Mouse (Mus musculus): Measurements from ENCODE around the gene Hpse2.

Gene Hpse2

GRCm38 (mm10) chr19:42973740-42974139 is 414.4 kb downstream of the Hpse2 start:
- DNase-seq (ENCODE audit: low spot score in 2 of 2): no peak

- DNase-seq (ENCODE audit: low spot score in 2 of 2): no peak
These were observed 423.0 kb downstream of the Hpse2 start for GRCm38 (mm10) chr19:42965171-42965570.

GRCm38 (mm10) chr19:42948114-42948636 is 440.0 kb downstream of the Hpse2 start:
- DNase-seq (ENCODE audit: low spot score in 2 of 2): no peak

GRCm38 (mm10) chr19:42937544-42937943 is 450.6 kb downstream of the Hpse2 start:
- no peak for DNase-seq (ENCODE audit: low spot score in 2 of 2)

- no peak for DNase-seq (ENCODE audit: low spot score in 2 of 2)
These were observed 451.4 kb downstream of the Hpse2 start for GRCm38 (mm10) chr19:42936661-42937193.

- no peak for DNase-seq (ENCODE audit: low spot score in 2 of 2)
These were observed 458.5 kb downstream of the Hpse2 start for GRCm38 (mm10) chr19:42929702-42930101.

GRCm38 (mm10) chr19:42928271-42928670 is 459.9 kb downstream of the Hpse2 start:
- no peak for DNase-seq (ENCODE audit: low spot score in 2 of 2)

- DNase-seq (ENCODE audit: low spot score in 2 of 2): no peak
These were observed 465.5 kb downstream of the Hpse2 start for GRCm38 (mm10) chr19:42922610-42923009.

- no peak for DNase-seq (ENCODE audit: low spot score in 2 of 2)
These were observed 474.5 kb downstream of the Hpse2 start for GRCm38 (mm10) chr19:42913703-42914102.

GRCm38 (mm10) chr19:42909719-42910118 is 478.4 kb downstream of the Hpse2 start:
- no peak for DNase-seq (ENCODE audit: low spot score in 2 of 2)

GRCm38 (mm10) chr19:42908553-42908952 is 479.6 kb downstream of the Hpse2 start:
- DNase-seq (ENCODE audit: low spot score in 2 of 2): no peak

GRCm38 (mm10) chr19:42906328-42906727 is 481.8 kb downstream of the Hpse2 start:
- DNase-seq (ENCODE audit: low spot score in 2 of 2): no peak

GRCm38 (mm10) chr19:42904726-42905125 is 483.4 kb downstream of the Hpse2 start:
- no peak for DNase-seq (ENCODE audit: low spot score in 2 of 2)

- no peak for DNase-seq (ENCODE audit: low spot score in 2 of 2)
These were observed 483.9 kb downstream of the Hpse2 start for GRCm38 (mm10) chr19:42904240-42904639.

GRCm38 (mm10) chr19:42903840-42904239 is 484.3 kb downstream of the Hpse2 start:
- no peak for DNase-seq (ENCODE audit: low spot score in 2 of 2)

GRCm38 (mm10) chr19:42902410-42903021 is 485.6 kb downstream of the Hpse2 start:
- no peak for DNase-seq (ENCODE audit: low spot score in 2 of 2)

GRCm38 (mm10) chr19:42891599-42891998 is 496.6 kb downstream of the Hpse2 start:
- no peak for DNase-seq (ENCODE audit: low spot score in 2 of 2)

GRCm38 (mm10) chr19:42877653-42878052 is 510.5 kb downstream of the Hpse2 start:
- no peak for DNase-seq (ENCODE audit: low spot score in 2 of 2)

GRCm38 (mm10) chr19:42876563-42876962 is 511.6 kb downstream of the Hpse2 start:
- no peak for DNase-seq (ENCODE audit: low spot score in 2 of 2)

GRCm38 (mm10) chr19:42869663-42870530 is 518.3 kb downstream of the Hpse2 start:
- DNase-seq (ENCODE audit: low spot score in 2 of 2): no peak

- DNase-seq (ENCODE audit: low spot score in 2 of 2): no peak
These were observed 519.0 kb downstream of the Hpse2 start for GRCm38 (mm10) chr19:42868958-42869662.

- no peak for DNase-seq (ENCODE audit: low spot score in 2 of 2)
These were observed 525.1 kb downstream of the Hpse2 start for GRCm38 (mm10) chr19:42863013-42863412.
